In genomic region chr9:63779950-63780887, GRCm38 (mm10) we compare ENCODE assay signal across 9 mouse cellular contexts. TPM values are rescaled to one million over a fixed set of nuclear protein-coding genes. Genes with fewer than 3 reads are reported as not detected.
DNase-seq lines count a peak whose midpoint lies in the region; ATAC-seq lines count a peak whose summit lies in the region.
"Had no signal": no experiment of that assay in that cellular context is flagged by ENCODE, and none has a peak within 500 bp of the region (broad histone marks: within the 10 kb centered on the region; RNA-seq: fewer than 3 reads in every experiment).

No protein-coding gene starts in this region.

- no peaks in the 10 kb centered on the region for H3K9me3 ChIP-seq in liver, embryonic 12.5 days (replicated peaks)
- H3K9me3 ChIP-seq: neural tube, embryonic 12.5 days had no signal

- peak; percentile 33 for DNase-seq in urinary bladder, postnatal 14 days (ENCODE audit: low spot score)
- DNase-seq in urinary bladder, adult 18-20 months (ENCODE audit: low spot score in 2 of 2) = no peak
- peak; percentile 71 for DNase-seq in gastrocnemius, postnatal 25 days
- DNase-seq in layer of hippocampus, adult 11-12 months (ENCODE audit: low spot score) = peak; percentile 86
- peak; percentile 85 for DNase-seq in right cerebral cortex, postnatal 14 days
- DNase-seq in adrenal gland, postnatal 14 days = no peak
- DNase-seq in cerebellum, postnatal 4 days (ENCODE audit: low spot score in 2 of 2) = no peak

- ATAC-seq in liver, embryonic 12.5 days = no peak

- no peak overlapping the region for H3K9ac ChIP-seq in liver, embryonic 12.5 days
- H3K9ac ChIP-seq: neural tube, embryonic 12.5 days had no signal

- no peak overlapping the region for H3K4me3 ChIP-seq in liver, embryonic 12.5 days
- H3K4me3 ChIP-seq: neural tube, embryonic 12.5 days had no signal

- H3K27me3 ChIP-seq in liver, embryonic 12.5 days (replicated peaks) = 0 out of 2 replicates have a peak, but pooled peaks cover 5% of the 10 kb centered on the region

- H3K27ac ChIP-seq in liver, embryonic 12.5 days = peak overlapping the region; percentile 29
- H3K27ac ChIP-seq: neural tube, embryonic 12.5 days had no signal

- WGBS in liver, embryonic 12.5 days (ENCODE audit: insufficient replicate concordance) = 32% methylated on average over 17 of the region's 17 CpGs

- H3K4me1 ChIP-seq in liver, embryonic 12.5 days = peaks cover 62% of the 10 kb centered on the region

- H3K36me3 ChIP-seq in liver, embryonic 12.5 days = no peaks in the 10 kb centered on the region
- H3K36me3 ChIP-seq: neural tube, embryonic 12.5 days had no signal

- H3K4me2 ChIP-seq in liver, embryonic 12.5 days = no peak overlapping the region
- H3K4me2 ChIP-seq: neural tube, embryonic 12.5 days had no signal

RNA-seq across cellular contexts. Expression of gene Smad3, which starts 22.4 kb away (rescaled TPM):
- total RNA-seq in gastrocnemius, postnatal 25 days (2021) = 10 to 100 TPM; 42.7 to 67.5 TPM
- 5.8 and 7.2 TPM in 2 replicates for polyA plus RNA-seq in liver, embryonic 12.5 days (2016; fragmentation: Nextera tagmentation; extraction: Ambion mirVana)
- total RNA-seq in adrenal gland, postnatal 14 days (2021) = 26.5 and 32.9 TPM in 2 replicates

Comparison
In these comparisons a context has a peak if more than half of its experiments do, and no peak if none do; other contexts are left out.
1. DNase-seq: peak in urinary bladder, postnatal 14 days (single experiment), gastrocnemius, postnatal 25 days (single experiment), layer of hippocampus, adult 11-12 months (single experiment) and right cerebral cortex, postnatal 14 days (single experiment); none in urinary bladder, adult 18-20 months (0 of 2), adrenal gland, postnatal 14 days (single experiment) and cerebellum, postnatal 4 days (0 of 2).